Mouse (Mus musculus): ENCODE measurements around the gene Ralgps1. TPM values are rescaled to one million over a fixed set of nuclear protein-coding genes. Genes with fewer than 3 reads are reported as not detected.
"Not testable (repeated sequence)": the region's sequence is repeated elsewhere in the genome, so short reads cannot be mapped to it uniquely, and the experiment has no call there.

The Ralgps1 gene
- total RNA-seq, 2 experiments from 2014 or later = 51.5 to 71.2 TPM

DNA sequence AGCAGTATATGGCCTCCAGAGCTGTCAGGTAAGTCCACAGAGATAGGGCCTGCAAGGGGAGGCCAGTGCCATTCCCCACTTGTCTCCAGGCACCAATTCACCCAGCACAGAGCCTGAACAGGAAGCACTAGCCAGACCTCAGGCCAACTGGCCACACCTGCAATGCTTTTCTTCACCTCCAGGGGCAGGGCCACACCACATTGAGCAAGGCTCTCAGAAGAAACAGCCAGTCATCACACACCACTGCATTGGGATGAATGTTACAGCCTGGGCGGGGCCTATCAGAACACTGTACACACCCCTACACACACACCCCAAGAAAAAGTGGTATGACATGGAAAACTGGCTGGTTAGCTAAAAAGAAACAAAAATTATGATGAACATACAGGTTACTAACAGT is 42.3 kb downstream of the Ralgps1 start:
- intact Hi-C loops (cut with DNase I) = no loop called here
- DNase-seq (ENCODE audit: low spot score in 2 of 2) = no peak

DNA sequence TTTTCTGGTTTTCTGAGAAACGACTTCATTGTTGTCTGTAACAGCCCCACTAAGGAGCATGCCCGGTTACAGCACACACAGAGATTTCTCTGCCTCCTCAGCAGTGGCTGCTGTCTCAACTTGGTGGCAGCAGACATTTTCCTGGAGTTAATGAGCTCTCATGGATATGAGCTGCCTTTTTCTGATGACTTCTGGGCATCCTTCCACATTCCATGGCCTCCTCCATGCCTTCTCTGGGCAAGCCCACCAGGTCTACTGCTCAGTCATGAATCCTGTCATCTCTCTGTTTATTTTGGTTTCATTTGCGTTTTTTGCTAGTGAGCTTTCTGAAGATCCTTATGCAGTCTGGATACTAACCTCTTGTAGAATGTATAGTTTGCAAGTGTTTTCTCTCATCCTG is 45.9 kb downstream of the Ralgps1 start:
- no peak for DNase-seq (ENCODE audit: low spot score in 2 of 2)
- intact Hi-C loops (cut with DNase I) = no loop called here

DNA sequence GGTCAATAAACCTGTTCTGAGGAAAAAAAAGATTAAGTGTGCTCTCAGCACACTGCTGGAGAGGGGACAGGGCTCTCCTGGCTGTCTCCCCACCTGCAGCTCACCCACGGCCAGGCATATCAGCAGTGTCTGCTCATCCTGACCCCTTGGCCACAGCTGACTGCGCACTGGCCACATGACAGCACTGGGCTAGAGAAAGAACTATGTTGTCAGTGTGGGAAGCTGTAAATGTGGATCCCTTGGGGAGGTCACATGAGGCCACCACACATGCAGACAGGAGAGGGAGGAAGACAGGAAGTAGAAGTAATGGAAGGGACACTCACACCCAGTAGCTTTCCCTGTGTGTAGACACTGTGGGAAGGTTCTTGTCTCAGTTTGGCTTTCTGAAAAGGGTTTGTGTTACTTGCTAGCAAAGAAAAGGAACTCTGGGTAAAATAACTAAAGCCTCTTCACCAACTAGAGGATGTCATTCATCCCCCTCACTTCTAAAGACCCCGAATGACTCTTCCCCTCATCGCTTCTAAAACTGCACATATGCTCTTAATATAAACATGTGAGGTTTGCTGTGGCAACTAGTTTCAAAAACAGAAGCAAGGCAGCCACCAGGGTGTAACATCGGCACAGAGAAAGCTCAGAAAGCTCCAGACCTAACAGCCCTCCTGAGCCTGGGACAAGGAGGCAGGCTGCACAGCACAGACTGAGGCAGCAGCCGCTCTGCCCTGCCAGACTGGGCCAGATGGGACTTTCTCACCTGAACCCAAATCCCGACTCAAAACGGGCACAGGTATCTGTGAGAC is 47.3 kb downstream of the Ralgps1 start:
- intact Hi-C loops (cut with DNase I) = no loop called here
- no peak for DNase-seq (ENCODE audit: low spot score in 2 of 2)

DNA sequence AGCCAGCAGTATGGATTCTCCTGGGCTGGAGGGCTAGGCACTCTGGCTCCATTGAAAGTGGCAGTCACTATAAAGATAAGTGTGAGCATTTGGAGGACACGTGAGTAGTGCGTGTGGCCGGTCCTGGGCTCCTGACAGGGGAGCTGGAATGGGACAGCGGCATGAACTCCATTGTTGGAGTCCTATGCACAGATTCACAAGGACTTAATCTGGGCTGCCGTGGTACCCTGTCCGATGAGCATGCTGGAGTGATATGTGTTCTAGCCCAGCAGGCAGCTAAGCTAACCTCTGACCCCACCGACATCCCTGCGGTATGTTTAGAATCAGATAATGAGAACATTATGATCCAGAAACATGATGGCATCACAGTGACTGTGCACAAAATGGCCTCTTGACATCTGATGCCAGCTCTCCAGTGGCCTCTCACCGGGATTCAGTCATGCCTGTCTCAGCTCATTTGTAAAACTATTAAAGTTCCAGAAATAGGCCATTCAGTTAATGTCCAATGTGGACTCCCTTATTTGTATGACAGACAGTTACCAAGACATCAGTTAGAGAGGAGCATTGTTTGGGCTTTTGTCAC is 48.2 kb downstream of the Ralgps1 start:
- intact Hi-C loops (cut with DNase I) = not testable (repeated sequence)

DNA sequence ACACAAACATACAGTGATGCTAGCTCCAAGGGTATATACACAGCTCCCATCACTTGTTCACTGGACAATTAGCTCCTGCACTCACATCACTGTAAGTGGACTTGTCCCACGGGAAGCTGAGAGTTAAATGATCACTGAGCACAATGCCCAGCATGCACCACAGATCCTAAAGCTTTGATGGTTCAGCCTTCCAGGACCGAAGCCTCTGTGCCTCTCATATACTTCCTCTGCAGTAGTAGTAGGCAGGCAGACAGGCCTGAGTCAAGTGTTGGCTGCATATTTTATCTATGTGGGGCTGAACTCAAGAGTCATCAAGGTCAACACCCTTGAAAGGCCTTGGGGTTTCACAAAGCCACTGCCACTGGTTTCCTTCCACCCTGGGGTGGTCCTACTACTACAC is 49.6 kb downstream of the Ralgps1 start:
- intact Hi-C loops (cut with DNase I) = no loop called here

More for the DNA sequence above, 48.2 kb downstream of the Ralgps1 start:
- DNase-seq (ENCODE audit: low spot score in 2 of 2) = not testable (repeated sequence)

DNA sequence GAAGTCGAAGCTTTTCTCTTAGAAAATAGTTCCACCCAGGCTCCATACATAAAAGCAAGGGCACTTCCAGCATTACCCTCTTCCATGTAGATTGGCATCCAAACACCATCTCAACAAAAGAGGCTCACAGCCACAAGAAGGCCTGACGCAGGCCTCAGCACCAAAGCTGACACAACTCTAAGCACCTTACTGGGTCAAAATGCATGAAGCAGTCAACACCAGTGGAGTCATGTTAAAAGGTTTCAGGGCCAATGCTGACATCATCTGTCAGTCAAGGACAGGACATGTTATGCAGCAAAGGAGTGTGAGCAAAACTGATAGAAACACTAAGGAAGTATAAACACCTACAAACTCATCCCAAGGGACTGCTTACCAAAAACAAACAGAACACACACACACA is 50.3 kb downstream of the Ralgps1 start:
- intact Hi-C loops (cut with DNase I) = no loop called here
- DNase-seq (ENCODE audit: low spot score in 2 of 2) = no peak

More for the DNA sequence above, 49.6 kb downstream of the Ralgps1 start:
- DNase-seq (ENCODE audit: low spot score in 2 of 2) = no peak

DNA sequence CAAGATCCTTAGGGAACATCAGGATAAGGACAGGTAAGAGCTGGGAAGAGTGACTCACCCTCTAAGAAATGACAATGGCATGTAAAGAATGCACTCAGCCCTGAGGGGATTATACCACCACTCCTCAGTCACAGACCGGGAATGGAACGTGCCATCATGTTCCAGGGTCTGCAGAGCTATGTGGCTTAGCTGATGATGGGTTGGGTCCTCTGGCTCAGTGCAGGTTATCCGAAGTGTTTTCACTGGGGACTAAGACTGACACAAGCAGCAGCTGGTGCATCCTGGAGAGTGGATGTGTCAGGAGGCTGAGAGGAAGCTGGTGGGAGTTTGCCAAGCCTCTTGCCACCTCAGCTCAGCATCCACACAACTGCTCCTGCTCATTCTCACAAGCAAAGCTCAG is 50.7 kb downstream of the Ralgps1 start:
- intact Hi-C loops (cut with DNase I) = no loop called here
- DNase-seq (ENCODE audit: low spot score in 2 of 2) = no peak

DNA sequence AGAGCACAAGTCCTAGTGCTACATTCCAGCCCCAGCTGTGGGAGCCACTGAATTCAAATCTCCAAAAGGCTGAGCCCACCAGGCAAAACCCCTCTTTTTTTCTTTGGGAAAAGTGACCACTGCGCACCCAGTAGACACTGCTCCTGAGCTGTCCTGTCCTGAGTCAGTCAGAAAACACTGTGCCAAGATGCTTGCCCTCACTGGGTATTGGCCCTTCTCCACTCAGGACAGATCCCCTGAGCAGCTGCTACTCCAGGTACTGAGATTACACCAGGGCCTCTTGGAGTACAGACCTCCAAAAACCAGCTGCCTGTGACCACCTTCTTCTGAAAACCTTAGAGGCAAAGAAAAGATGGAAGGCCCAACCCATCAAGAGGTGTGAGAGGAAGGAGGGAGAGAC is 51.4 kb downstream of the Ralgps1 start:
- DNase-seq (ENCODE audit: low spot score in 2 of 2) = no peak
- intact Hi-C loops (cut with DNase I) = loop anchor here (5.0 kb wide), 1 partner anchor 53 kb away; no protein-coding TSS in a partner anchor

DNA sequence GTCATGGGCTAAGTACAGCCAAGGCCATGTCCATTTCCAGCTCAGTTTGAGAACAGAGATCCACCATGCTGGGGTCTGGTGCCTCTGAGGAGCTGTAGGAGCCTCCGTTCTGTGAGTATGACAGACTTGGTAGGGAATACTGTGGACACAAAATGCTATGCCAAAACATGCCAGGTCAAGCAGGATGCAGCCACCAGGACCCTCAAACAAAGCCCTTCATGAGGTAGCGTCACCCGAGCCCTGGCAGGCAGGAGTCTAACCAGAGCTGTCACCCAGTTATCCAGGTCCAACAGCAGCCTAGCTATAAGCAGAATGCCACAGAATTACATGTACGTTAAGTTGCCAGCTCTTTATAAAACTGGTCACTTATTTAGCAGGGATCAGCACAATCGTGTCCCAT is 51.8 kb downstream of the Ralgps1 start:
- no peak for DNase-seq (ENCODE audit: low spot score in 2 of 2)
- intact Hi-C loops (cut with DNase I) = loop anchor here (5.0 kb wide), 1 partner anchor 52 kb away; no protein-coding TSS in a partner anchor

DNA sequence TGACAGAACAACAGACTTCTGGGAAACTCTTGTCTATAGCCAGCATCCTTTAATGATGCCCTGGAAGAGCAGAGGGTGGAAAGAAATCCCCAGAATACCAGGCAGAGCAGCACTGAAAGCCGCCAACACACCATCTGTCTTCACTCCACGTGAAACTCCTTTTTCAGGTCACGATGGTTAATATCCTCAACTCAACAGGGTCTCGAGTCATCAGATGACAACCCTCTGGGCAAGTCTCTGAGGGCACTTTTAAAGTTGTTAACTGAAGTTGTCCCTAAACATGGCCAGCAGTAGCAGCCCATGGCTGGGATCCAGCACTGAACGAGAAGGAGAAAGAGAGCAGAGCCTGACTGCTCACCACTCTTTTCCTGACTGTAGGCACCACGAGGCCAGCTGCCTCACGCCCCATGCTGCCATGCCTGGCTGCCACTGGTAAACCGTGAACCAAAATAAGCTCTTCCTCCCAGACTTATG is 52.8 kb downstream of the Ralgps1 start:
- DNase-seq (ENCODE audit: low spot score in 2 of 2) = peak; percentile 58 to 77
- intact Hi-C loops (cut with DNase I) = loop anchor here (5.0 kb wide), 1 partner anchor 51 kb away; no protein-coding TSS in a partner anchor

DNA sequence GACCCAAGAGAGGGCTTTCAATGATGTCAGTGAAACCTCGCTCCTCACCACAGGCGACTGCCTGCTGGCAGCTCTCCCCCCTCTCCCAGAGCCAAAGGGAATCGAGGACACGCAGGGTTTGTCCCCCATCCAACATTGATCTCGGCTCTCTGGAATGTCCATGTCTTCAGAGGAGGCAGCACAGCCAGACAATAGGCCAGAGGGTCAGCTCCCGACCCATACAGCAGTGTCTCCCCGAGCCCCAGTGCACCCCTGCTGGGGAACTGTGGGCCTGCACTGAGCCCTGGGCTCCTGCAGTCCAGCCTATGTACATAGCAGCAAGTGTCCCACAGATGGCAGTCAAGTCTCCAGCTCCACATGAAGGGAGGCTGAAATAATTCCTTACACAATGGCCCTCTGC is 54.8 kb downstream of the Ralgps1 start:
- peak; percentile 47 to 59 for DNase-seq (ENCODE audit: low spot score in 2 of 2)
- intact Hi-C loops (cut with DNase I) = loop anchor here (5.0 kb wide), 1 partner anchor 49 kb away; no protein-coding TSS in a partner anchor

DNA sequence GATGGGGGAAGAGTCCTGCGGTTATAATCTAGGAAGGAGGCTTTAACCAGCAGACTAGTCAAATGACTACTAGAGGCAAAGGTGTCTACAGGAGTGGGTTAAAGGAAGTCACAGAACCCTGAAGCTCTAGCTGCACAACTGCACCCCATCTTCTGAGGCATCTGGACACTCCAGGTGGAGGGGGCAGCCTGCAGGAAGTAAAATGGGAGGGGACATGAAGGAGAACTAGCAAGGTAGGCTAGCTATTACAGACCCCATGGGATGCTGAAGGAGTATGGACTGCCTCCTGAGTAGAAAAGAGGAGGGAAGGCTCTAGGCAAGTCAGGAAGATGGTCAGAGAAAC is 55.3 kb downstream of the Ralgps1 start:
- intact Hi-C loops (cut with DNase I) = loop anchor here (5.0 kb wide), 1 partner anchor 49 kb away; no protein-coding TSS in a partner anchor

DNA sequence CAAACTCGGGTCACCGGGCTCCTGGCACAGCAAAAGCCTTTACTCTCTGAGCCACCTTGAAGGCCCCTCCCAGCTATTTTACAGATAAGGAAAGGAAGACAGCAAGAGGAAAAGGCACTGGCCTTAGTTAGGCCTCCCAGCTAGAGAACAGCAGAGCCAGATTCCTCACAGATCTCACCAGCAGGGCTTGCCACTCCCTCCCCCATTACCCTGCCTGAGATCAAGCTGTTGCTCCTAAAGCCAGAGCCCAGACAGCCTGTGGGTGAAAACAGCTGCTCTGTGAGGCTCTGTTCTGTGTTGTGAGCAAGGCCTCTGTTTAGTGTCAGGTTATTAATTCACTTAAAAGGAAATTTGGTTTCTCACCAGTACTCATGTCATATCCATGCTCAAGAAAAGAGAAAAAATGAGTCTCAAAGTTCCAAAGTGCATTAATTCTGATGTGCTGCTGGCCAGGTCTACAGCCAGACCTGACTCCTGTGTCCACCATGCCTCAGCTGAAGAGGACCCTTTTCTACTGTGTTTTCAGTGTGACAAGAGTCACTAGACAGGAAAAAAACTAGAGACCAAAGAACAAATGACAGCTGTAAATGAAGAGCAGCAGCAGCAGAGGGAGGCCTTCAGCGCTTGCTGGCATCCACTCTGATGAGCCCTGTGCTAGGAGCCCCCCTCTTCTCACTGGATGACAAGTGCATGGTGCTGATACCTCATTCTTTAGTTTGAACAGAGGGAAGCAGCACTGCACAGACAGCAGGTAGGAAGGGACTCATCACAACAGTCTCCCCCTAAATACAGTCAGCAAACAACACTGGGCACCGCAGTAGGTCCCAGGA is 55.8 kb downstream of the Ralgps1 start:
- no peak for DNase-seq (ENCODE audit: low spot score in 2 of 2)
- intact Hi-C loops (cut with DNase I) = loop anchor here (5.0 kb wide), 1 partner anchor 48 kb away; no protein-coding TSS in a partner anchor

More for the DNA sequence above, 55.3 kb downstream of the Ralgps1 start:
- no peak for DNase-seq (ENCODE audit: low spot score in 2 of 2)

DNA sequence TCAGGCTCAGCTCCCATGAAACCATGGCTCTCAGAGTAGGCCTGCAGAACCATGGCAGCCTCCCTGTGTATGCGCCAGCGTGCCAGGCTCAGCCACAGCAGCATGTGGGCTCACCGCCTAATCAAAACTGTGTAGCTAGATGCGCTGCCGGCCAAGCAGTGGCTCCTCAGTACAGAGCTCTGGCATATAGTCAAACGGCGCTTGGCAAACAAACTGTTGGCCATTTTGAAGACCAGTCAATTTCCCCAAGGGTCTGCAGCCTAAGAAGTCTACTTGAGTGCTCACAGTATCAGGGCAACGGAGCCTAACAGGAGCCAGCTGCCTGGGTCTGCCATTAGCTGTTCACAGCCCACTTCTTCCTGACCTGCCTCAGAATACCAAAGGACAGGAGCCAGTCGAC is 61.9 kb downstream of the Ralgps1 start:
- DNase-seq (ENCODE audit: low spot score in 2 of 2) = peak in 1 of 2 experiments; percentile 38
- intact Hi-C loops (cut with DNase I) = no loop called here

DNA sequence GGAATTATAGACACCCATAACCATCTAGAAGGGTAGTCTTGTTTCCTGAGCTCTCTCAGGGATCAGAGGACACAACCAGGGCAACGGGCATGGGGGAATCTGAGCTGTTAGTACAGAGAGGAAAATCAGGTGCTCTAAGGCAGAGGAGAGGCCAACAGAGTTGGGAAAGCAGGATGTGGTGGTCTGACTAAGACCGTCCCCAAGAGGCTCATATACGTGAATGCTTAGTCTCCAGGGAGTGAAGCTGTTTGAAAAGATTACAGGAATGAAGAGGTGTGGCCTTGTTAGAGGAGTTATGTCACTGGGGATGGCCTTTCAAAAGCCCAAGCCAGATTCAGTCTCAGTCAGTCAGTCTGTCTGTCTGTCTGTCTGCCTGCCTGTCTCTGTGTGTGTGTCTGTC is 64.7 kb downstream of the Ralgps1 start:
- intact Hi-C loops (cut with DNase I) = no loop called here

DNA sequence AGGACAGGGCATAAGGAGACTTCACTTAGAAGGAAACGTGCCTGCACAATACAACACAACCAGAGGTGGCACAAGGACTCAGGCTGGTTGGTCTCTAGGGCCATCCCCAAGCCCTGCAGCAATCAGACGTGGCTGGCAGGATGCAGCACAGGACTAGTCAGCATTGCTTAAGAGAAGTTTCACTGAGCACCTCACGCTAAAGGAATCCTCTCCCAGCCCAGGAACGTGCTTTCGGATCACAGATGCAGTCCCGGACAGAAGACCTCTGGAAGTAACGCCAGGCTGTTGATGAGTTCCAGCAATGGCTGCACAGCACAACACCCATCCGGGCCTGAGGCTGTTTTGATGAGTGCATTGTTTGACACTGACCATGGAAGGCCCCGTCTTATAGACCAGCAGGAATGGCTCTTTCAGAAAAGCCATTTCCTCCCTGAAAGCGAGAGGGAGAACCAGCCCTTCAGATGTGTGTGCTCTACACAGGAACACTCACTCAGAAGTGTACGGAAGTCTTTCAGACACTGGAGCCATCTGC is 67.8 kb downstream of the Ralgps1 start:
- DNase-seq (ENCODE audit: low spot score in 2 of 2) = no peak
- intact Hi-C loops (cut with DNase I) = no loop called here

More for the DNA sequence above, 64.7 kb downstream of the Ralgps1 start:
- no peak for DNase-seq (ENCODE audit: low spot score in 2 of 2)

DNA sequence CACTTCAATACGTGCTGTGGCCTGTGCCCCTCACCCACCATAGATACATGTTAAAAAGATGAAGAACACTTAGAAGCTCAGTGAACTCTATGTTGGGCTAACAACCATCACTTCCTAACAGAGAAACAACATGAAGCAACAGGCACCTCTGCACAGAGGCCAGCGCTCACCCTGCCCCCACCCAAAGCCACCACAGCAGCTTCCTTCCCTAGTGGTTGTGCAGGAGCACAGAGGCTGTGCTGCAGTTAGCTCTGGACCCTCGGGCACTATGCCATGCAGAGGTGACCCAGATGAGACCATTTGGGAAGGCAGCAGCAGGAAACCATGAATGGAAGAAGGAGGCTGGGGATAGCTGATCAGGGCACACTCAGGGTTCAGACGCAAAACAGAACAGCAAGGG is 68.5 kb downstream of the Ralgps1 start:
- no peak for DNase-seq (ENCODE audit: low spot score in 2 of 2)
- intact Hi-C loops (cut with DNase I) = no loop called here

DNA sequence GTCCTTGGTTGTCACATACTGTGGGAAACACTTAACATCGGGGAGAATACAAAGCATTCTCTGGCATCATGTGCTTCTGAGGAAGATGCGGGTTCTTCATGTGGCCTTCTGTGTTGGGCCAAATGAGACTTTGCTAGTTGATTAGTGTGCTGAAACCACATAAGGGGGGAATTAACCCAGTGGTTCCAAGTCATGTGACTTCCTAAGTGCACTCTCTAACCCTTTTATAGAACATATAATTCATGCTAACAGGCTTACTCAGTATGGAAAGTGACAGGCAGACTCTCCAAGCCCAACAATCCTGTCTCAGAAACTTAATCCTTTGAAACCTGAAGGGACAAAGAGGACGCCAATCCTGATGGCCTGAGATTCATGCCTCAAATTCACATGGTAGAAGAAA is 68.9 kb downstream of the Ralgps1 start:
- intact Hi-C loops (cut with DNase I) = no loop called here

DNA sequence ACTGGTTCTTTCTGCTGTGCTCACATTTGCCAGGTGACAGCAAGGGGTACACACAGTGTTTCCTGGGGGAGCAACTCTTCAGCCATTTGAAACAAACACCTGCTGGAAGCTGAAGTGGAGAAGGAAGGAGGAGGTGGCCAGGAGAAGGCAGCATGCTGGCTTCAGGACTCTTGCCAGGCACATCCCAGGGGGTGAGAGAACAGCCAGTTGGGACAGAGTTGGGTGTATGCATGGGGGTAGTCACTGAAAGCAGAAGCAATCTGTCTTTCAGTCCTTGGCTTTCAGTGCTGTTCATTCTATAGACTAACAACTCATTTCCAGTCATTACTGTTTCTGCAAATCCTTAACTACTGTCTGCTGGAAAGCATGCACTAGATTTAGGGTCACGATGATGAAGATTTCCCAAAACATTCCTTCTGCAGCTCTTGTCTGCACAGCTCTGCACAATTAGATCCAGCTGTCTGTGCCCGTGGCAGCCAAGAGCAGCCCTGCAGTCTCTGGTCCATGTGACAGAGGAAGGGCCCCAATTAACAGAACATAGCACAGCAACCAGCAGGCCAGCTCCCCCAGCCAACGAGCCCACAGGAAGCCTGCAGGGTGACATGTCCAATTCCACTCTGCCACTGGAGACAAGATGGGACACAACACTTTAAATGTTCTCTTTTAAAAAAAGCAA is 70.8 kb downstream of the Ralgps1 start:
- no peak for DNase-seq (ENCODE audit: low spot score in 2 of 2)
- intact Hi-C loops (cut with DNase I) = no loop called here

More for the DNA sequence above, 68.9 kb downstream of the Ralgps1 start:
- DNase-seq (ENCODE audit: low spot score in 2 of 2) = no peak
